Mouse (Mus musculus) liver, embryonic 16.5 days (tissue): Measurements from ENCODE around the gene Pex11g. TPM values are rescaled to one million over a fixed set of nuclear protein-coding genes. Genes with fewer than 3 reads are reported as not detected.

Source experiments
- ATAC-seq: fragments of 200-750 bp; cut with Nextera tagmentation; 2 replicates; pipeline ENCODE4 v1.8.0; 2017; ENCODE audit warnings: low read depth, mild to moderate bottlenecking, moderate number of reproducible peaks, moderate library complexity
- H3K27ac ChIP-seq: fragments of 300-500 bp; sonication (generic); 2 replicates; pipeline ENCODE4 v1.5.1; 2014; ENCODE audit warnings: mild to moderate bottlenecking, low read length
- H3K27me3 ChIP-seq: fragments of 300-500 bp; sonication (generic); 2 replicates; pipeline ENCODE4 v1.6.1; 2014; ENCODE audit warnings: low read depth, low read length, mixed read lengths; ENCODE audit not compliant: control insufficient read depth, insufficient read depth
- H3K36me3 ChIP-seq: fragments of 300-500 bp; sonication (generic); 2 replicates; pipeline ENCODE4 v1.6.1; 2014; ENCODE audit warnings: mild to moderate bottlenecking; ENCODE audit not compliant: control insufficient read depth, insufficient read depth
- H3K4me1 ChIP-seq: fragments of 300-500 bp; sonication (generic); 2 replicates; pipeline ENCODE4 v1.6.1; 2014; ENCODE audit warnings: low read depth, low read length, mixed read lengths; ENCODE audit not compliant: control insufficient read depth
- H3K4me2 ChIP-seq: fragments of 300-500 bp; sonication (generic); 2 replicates; pipeline ENCODE4 v1.6.1; 2014; ENCODE audit warnings: low read depth, low read length, mixed read lengths
- H3K4me3 ChIP-seq: fragments of 300-500 bp; sonication (generic); 2 replicates; pipeline ENCODE4 v1.5.1; 2014; ENCODE audit warnings: low read depth, mild to moderate bottlenecking, low read length
- H3K9ac ChIP-seq: fragments of 300-500 bp; sonication (generic); 2 replicates; pipeline ENCODE4 v1.6.1; 2014; ENCODE audit warnings: low read depth, low read length
- H3K9me3 ChIP-seq: fragments of 300-500 bp; sonication (generic); replicated peaks from 2 replicates; pipeline ENCODE4 v1.6.1; 2016; ENCODE audit warnings: low read length; ENCODE audit not compliant: control insufficient read depth
- WGBS: fragments of 180-500 bp; shearing (Covaris S2); extraction: QIAGEN DNeasy Blood & Tissue Kit; methylation state at CpG from one replicate; pipeline ENCODE4 v1.1.7; 2014; ENCODE audit not compliant: insufficient replicate concordance; 5-methylcytosine and 5-hydroxymethylcytosine counted together
- polyA plus RNA-seq: library from polyadenylated mRNA; unstranded; fragments of >200 nt; fragmentation: Nextera tagmentation; extraction: Ambion mirVana; gene quantifications from 2 replicates; pipeline ENCODE4 v1.2.1, GENCODE M21; 2015

Gene Pex11g
- polyA plus RNA-seq, 1 experiment from 2014 or later: 8.5 TPM

DNA sequence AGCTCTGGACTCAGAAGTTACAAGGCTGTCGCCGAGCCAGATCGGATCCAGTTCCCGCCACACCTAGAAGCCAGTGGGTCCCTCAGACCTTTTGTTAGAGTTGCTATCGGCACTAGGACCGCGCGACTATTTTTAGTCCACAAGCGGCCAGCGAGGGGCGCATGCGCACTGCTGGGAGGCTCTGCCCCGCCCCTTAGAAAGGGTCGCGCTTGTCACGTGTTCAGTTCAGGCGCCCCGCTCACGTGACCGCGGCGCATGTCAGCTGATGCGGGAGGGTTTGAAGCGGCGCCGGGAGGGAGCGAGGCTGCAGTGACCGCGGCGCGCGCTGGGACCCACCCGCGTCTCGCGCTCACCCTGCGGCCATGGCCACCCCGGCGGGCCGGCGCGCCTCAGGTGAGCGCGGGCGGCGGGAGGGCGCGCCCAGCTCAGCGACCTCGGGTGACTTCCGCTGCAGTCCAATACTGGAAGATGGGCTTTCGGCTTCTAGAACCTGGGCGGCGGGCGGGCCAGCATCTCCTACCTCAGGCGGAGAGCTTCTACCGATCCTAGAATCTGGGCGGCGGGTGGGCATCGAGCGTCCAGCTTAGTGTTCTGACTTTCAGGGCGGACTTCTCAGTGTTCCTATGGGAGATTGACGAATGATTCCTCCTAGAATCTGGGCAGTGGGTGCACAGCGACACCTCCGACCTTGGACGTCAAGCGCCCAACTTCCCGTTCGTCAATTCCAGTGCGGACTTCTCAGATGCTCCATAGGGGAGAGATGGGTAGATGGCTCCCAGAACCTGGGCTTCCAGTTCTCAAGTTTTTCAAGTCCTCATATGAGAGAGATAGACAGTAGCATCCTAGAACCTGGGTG is 33.0 kb upstream of the Pex11g start, which contains the start of gene Mcoln1:
Gene Mcoln1 (plus strand): TSS at position 223 of the 856 bp plus-strand sequence.
- Histone ChIP-seq H3K27me3 (no peaks in the 10 kb centered on the region), H3K36me3 (peaks cover 8% of the 10 kb centered on the region), H3K4me1 (peaks cover 20% of the 10 kb centered on the region), H3K9me3 (no peaks in the 10 kb centered on the region), H3K9ac (peak within 1 kb of the TSS; percentile 89), H3K4me3 (peak within 1 kb of the TSS; percentile 81), H3K27ac (peak within 1 kb of the TSS; percentile 91), H3K4me2 (peak within 1 kb of the TSS; percentile 96)
- under 1% methylated on average over 70 of the region's 70 CpGs for WGBS
- peak; percentile 94 for ATAC-seq

GRCm38 (mm10) chr8:3499751-3500150 is 32.3 kb upstream of the Pex11g start:
- WGBS: 5% methylated on average over 8 of the region's 8 CpGs
- peaks cover 20% of the 10 kb centered on the region for H3K4me1 ChIP-seq
- no peaks in the 10 kb centered on the region for H3K9me3 ChIP-seq
- peak overlapping the region; percentile 96 for H3K4me2 ChIP-seq
- no peaks in the 10 kb centered on the region for H3K27me3 ChIP-seq
- H3K4me3 ChIP-seq: peak overlapping the region; percentile 81
- peak overlapping the region; percentile 91 for H3K27ac ChIP-seq
- H3K36me3 ChIP-seq: peaks cover 8% of the 10 kb centered on the region
- peak overlapping the region; percentile 89 for H3K9ac ChIP-seq
- ATAC-seq: no peak; the same call in 1 of the 2 replicates

DNA sequence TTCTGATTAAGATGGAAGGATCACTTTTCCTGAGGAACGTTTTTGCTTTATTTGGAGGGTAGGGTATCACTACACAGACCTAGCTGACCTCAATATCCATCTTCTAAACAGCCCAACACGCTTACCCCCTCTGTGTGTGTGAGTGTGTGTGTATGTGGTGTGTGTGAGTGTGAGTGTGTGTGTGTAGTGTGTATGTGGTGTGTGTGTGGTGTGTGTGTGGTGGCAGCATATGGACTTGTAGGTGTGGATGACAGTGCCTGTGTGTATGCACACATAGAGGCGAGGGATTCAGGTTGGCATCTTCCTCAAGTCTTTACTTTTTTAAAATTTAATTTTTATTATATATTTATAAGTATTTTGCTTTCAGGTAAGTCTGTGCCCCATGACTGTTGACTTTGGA is 31.1 kb upstream of the Pex11g start:
- peaks cover 8% of the 10 kb centered on the region for H3K36me3 ChIP-seq
- H3K4me3 ChIP-seq: no peak overlapping the region
- H3K27ac ChIP-seq: no peak overlapping the region
- H3K9ac ChIP-seq: no peak overlapping the region
- ATAC-seq: no peak
- H3K27me3 ChIP-seq: no peaks in the 10 kb centered on the region
- H3K4me2 ChIP-seq: no peak overlapping the region
- H3K9me3 ChIP-seq: no peaks in the 10 kb centered on the region
- 77% methylated on average over 3 of the region's 3 CpGs for WGBS
- peaks cover 29% of the 10 kb centered on the region for H3K4me1 ChIP-seq

- WGBS: 84% methylated on average over 15 of the region's 15 CpGs
- no peaks in the 10 kb centered on the region for H3K9me3 ChIP-seq
- no peak for ATAC-seq
These were observed 28.9 kb upstream of the Pex11g start for GRCm38 (mm10) chr8:3496428-3496748.

DNA sequence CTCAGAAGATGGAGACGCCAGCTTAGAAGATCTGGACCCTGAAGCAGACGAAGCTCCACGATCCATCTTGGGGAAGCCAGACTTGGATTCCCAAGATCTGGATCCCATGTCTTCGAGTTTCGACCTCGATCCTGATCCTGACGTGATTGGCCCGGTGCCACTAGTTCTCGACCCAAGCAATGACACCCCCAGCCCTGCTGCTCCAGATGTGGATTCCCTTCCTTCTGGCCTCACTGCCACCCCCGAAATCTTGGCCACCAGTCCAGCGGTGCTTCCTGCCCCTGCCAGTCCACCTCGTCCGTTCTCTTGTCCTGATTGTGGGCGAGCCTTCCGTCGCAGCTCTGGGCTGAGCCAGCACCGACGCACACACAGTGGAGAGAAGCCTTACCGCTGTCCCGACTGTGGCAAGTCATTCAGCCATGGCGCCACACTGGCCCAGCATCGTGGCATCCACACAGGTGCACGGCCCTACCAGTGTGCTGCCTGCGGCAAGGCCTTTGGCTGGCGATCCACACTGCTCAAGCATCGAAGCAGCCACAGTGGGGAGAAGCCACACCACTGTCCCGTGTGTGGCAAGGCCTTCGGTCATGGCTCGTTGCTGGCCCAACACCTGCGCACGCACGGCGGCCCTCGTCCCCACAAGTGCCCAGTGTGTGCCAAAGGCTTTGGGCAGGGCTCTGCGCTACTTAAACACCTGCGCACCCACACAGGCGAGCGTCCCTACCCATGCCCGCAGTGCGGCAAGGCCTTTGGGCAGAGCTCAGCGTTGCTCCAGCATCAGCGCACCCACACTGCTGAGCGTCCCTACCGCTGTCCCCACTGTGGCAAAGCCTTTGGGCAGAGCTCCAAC is 28.3 kb upstream of the Pex11g start:
- no peak for ATAC-seq
- Histone ChIP-seq H3K9ac (no peak overlapping the region), H3K27ac (no peak overlapping the region), H3K4me1 (peaks cover 16% of the 10 kb centered on the region), H3K4me2 (no peak overlapping the region), H3K27me3 (no peaks in the 10 kb centered on the region; the same call in none of the 2 replicates), H3K9me3 (no peaks in the 10 kb centered on the region), H3K36me3 (peaks cover 8% of the 10 kb centered on the region), H3K4me3 (no peak overlapping the region)
- 85% methylated on average over 44 of the region's 44 CpGs for WGBS

More at GRCm38 (mm10) chr8:3496428-3496748, 28.9 kb upstream of the Pex11g start:
- Histone ChIP-seq H3K36me3 (peaks cover 8% of the 10 kb centered on the region), H3K4me1 (peaks cover 22% of the 10 kb centered on the region), H3K9ac (no peak overlapping the region), H3K27me3 (no peaks in the 10 kb centered on the region; the same call in none of the 2 replicates), H3K4me3 (no peak overlapping the region), H3K4me2 (no peak overlapping the region), H3K27ac (no peak overlapping the region)

DNA sequence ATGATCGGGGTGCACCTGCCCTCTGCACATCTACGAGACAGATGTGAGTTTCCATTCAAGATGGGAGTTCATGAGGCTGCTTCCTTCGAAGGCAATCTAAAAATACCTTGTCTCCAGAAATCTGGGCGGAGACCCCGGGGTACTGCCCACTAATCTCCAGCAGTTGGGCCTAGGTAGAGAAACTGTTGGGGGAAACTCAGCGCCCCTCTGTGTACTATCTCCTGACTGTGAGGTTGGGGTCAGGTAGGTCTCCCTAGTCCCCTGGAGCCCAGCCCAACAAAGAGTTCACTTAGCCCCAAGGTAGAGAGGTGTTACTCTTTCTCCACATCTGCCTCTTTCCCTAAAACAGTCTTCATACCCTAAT is 26.3 kb upstream of the Pex11g start:
- 19% methylated on average over 6 of the region's 6 CpGs for WGBS
- H3K36me3 ChIP-seq: peaks cover 8% of the 10 kb centered on the region
- H3K9me3 ChIP-seq: no peaks in the 10 kb centered on the region
- peak overlapping the region; percentile 77 for H3K4me2 ChIP-seq
- ATAC-seq: no peak
- no peaks in the 10 kb centered on the region; the same call in none of the 2 replicates for H3K27me3 ChIP-seq
- H3K4me1 ChIP-seq: peaks cover 10% of the 10 kb centered on the region
- peak overlapping the region; percentile 75 for H3K4me3 ChIP-seq
- peak overlapping the region; percentile 78 for H3K9ac ChIP-seq
- no peak overlapping the region for H3K27ac ChIP-seq

DNA sequence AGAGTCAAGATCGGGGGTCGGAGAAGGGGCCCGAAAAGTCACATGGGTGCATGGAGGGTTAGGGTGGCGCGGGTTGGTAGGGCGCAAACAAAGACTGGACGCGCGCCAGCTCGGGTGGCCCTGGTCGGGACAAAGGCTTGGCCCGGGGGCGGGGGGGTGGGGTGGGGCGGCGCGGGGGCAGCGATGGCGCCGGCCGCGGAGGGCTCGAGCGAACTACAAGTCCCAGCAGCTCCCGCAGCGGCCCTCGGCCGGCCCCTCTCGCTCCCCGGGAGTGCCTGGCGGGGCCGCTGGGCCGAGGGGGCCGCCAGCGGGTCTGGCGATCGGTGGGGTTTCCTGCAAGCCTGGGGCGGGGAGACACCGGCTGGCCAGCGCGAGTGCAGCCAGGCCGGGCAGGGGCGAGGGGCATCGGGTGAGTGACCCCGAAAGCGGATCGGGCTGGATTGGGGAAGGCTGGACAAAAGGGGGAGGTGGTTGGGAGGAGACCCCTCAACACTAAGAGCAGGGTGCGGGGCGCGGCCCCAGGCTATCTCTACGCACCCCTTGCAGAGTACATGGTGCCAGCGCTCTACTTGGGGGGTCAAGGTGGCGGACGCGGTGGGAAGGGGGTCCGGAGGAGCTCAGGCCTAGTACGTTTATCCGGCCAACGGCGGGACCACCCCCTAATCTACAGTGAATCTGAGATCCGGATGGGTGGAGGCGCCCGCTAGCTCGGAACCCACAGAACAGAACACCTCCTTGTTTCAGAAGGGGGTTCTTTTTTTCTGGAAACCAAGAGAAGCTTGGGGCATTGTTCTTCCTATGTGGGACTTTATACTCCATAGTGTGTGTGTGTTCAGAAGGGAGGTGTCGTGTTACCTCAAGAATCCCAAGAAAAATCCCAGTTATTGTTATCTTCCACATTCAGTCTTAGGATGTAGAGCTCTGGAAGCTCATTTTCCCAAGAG is 25.7 kb upstream of the Pex11g start, which contains the start of gene Zfp358:
Gene Zfp358 (plus strand): TSS at position 238 of the 944 bp plus-strand sequence.
- 1% methylated on average over 51 of the region's 64 CpGs for WGBS
- peak; percentile 80 for ATAC-seq
- Histone ChIP-seq H3K4me3 (peak within 1 kb of the TSS; percentile 75), H3K36me3 (peaks cover 8% of the 10 kb centered on the region), H3K27me3 (no peaks in the 10 kb centered on the region; the same call in none of the 2 replicates), H3K9me3 (no peaks in the 10 kb centered on the region), H3K27ac (peak within 1 kb of the TSS; percentile 21), H3K4me2 (peak within 1 kb of the TSS; percentile 77), H3K4me1 (peaks cover 10% of the 10 kb centered on the region), H3K9ac (peak within 1 kb of the TSS; percentile 78)

DNA sequence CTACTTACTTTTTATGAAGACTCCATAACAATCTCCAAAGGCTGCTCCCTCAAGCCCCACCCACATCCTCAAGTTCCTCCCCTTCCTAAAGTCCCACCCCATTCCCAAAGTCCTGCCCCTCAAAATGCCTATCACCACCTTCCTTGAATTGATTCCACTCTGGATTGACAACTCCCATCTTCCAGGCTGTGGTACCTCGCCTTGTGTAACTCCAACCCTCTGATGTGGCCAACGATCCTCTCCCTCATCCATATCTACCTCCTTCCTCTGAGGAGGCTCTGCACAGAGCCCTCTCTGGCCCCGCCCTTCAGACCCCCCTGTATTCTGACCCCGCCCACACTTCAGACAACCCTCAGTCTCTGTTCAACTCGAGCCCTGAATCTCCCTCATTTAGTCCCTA is 17.7 kb upstream of the Pex11g start:
- 19% methylated on average over 5 of the region's 5 CpGs for WGBS
- no peak overlapping the region for H3K27ac ChIP-seq
- no peaks in the 10 kb centered on the region; the same call in 1 of the 2 replicates for H3K4me1 ChIP-seq
- no peak overlapping the region for H3K4me3 ChIP-seq
- H3K4me2 ChIP-seq: no peak overlapping the region
- H3K9ac ChIP-seq: no peak overlapping the region
- H3K27me3 ChIP-seq: no peaks in the 10 kb centered on the region
- no peaks in the 10 kb centered on the region for H3K36me3 ChIP-seq
- no peak for ATAC-seq
- H3K9me3 ChIP-seq: no peaks in the 10 kb centered on the region
